Mouse (Mus musculus): ENCODE results near the gene Gm42421. TPM values are rescaled to one million over a fixed set of nuclear protein-coding genes. Genes with fewer than 3 reads are reported as not detected.

Gene Gm42421
- polyA plus RNA-seq, 1 experiment from 2014 or later, result 2.5 TPM

- no peaks in the 10 kb centered on the region for H3K27me3 ChIP-seq
- H3K27ac ChIP-seq (replicated peaks), result no peak overlapping the region
- H3K9me3 ChIP-seq, result no peaks in the 10 kb centered on the region
- no peak for ATAC-seq (ENCODE audit: low read depth)
- H3K4me2 ChIP-seq, result no peak overlapping the region
- H3K36me3 ChIP-seq, result peaks cover 54% of the 10 kb centered on the region
- H3K4me1 ChIP-seq (replicated peaks), result peaks cover under 1% of the 10 kb centered on the region; the same call in 1 of the 2 replicates
- H3K4me3 ChIP-seq, result no peak overlapping the region
- 94% methylated on average over 9 of the region's 9 CpGs for WGBS
- H3K9ac ChIP-seq, result no peak overlapping the region
Observed at GRCm38 (mm10) chr5:143916221-143916620, 11.8 kb upstream of the Gm42421 start.

- H3K4me1 ChIP-seq (replicated peaks), result no peaks in the 10 kb centered on the region
- ATAC-seq (ENCODE audit: low read depth), result no peak
- H3K36me3 ChIP-seq, result peaks cover 63% of the 10 kb centered on the region
- H3K4me3 ChIP-seq, result no peak overlapping the region
- H3K27me3 ChIP-seq, result no peaks in the 10 kb centered on the region
- 52% methylated on average over 5 of the region's 5 CpGs for WGBS
- H3K9ac ChIP-seq, result no peak overlapping the region
- no peaks in the 10 kb centered on the region for H3K9me3 ChIP-seq
- H3K4me2 ChIP-seq, result no peak overlapping the region
- no peak overlapping the region for H3K27ac ChIP-seq (replicated peaks)
Observed at GRCm38 (mm10) chr5:143917418-143917817, 10.6 kb upstream of the Gm42421 start.

- H3K9me3 ChIP-seq, result no peaks in the 10 kb centered on the region
- peaks cover 70% of the 10 kb centered on the region for H3K36me3 ChIP-seq
- no peak overlapping the region for H3K9ac ChIP-seq
- H3K4me3 ChIP-seq, result no peak overlapping the region
- ATAC-seq (ENCODE audit: low read depth), result no peak
- H3K27me3 ChIP-seq, result no peaks in the 10 kb centered on the region
- 95% methylated on average over 3 of the region's 3 CpGs for WGBS
- no peak overlapping the region for H3K27ac ChIP-seq (replicated peaks)
- no peak overlapping the region for H3K4me2 ChIP-seq
- H3K4me1 ChIP-seq (replicated peaks), result no peaks in the 10 kb centered on the region
Observed at GRCm38 (mm10) chr5:143918120-143918519, 9.9 kb upstream of the Gm42421 start.

- 88% methylated on average over 6 of the region's 6 CpGs for WGBS
- Histone ChIP-seq H3K4me2 (no peak overlapping the region), H3K4me3 (no peak overlapping the region), H3K27ac (replicated peaks) (no peak overlapping the region), H3K4me1 (replicated peaks) (no peaks in the 10 kb centered on the region), H3K36me3 (peaks cover 85% of the 10 kb centered on the region), H3K27me3 (no peaks in the 10 kb centered on the region), H3K9ac (no peak overlapping the region), H3K9me3 (no peaks in the 10 kb centered on the region)
- ATAC-seq (ENCODE audit: low read depth), result no peak
Observed at GRCm38 (mm10) chr5:143924781-143925452, 3.1 kb upstream of the Gm42421 start.

- no peak for ATAC-seq (ENCODE audit: low read depth)
- peaks cover 76% of the 10 kb centered on the region for H3K36me3 ChIP-seq
- H3K9ac ChIP-seq, result no peak overlapping the region
- no peak overlapping the region for H3K4me3 ChIP-seq
- 97% methylated on average over 4 of the region's 4 CpGs for WGBS
- no peaks in the 10 kb centered on the region for H3K9me3 ChIP-seq
- H3K4me2 ChIP-seq, result no peak overlapping the region
- H3K27me3 ChIP-seq, result no peaks in the 10 kb centered on the region
- 0 out of 2 replicates have a peak, but pooled peaks cover 5% of the 10 kb centered on the region for H3K4me1 ChIP-seq (replicated peaks)
- H3K27ac ChIP-seq (replicated peaks), result no peak overlapping the region
Observed at GRCm38 (mm10) chr5:143929291-143929690, 1.3 kb downstream of the Gm42421 start.

DNA sequence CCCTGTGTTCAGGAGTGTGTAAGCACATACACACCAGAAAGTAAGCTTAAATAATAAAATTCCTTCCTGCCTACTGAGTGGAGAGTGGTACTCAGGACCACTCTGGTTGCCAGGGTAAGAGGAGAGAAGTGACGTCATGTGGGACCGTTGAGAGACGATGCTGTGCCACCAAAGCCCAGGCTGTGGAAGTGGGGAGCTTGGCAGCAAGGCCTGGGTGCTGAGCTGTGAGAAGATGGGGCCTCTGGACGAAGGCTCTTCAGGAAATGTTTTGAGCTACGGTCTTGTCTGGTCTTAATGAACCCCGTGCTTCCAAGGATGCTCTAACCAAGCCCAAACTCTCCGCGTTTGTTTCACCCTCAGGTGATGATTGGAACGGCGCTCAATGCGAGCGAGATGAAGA lies 2.7 kb downstream of the Gm42421 start:
- H3K36me3 ChIP-seq, result peaks cover 62% of the 10 kb centered on the region

GRCm38 (mm10) chr5:143931863-143932580 lies 4.0 kb downstream of the Gm42421 start:
- 83% methylated on average over 6 of the region's 6 CpGs for WGBS
- no peak overlapping the region for H3K9ac ChIP-seq
- no peak overlapping the region for H3K27ac ChIP-seq (replicated peaks)
- ATAC-seq (ENCODE audit: low read depth), result no peak
- no peak overlapping the region for H3K4me2 ChIP-seq
- peaks cover 48% of the 10 kb centered on the region for H3K36me3 ChIP-seq
- H3K27me3 ChIP-seq, result no peaks in the 10 kb centered on the region
- H3K9me3 ChIP-seq, result no peaks in the 10 kb centered on the region
- 0 out of 2 replicates have a peak, but pooled peaks cover 5% of the 10 kb centered on the region for H3K4me1 ChIP-seq (replicated peaks)
- no peak overlapping the region for H3K4me3 ChIP-seq

More for the DNA sequence above, 2.7 kb downstream of the Gm42421 start:
- no peak overlapping the region for H3K4me3 ChIP-seq
- no peaks in the 10 kb centered on the region for H3K27me3 ChIP-seq
- H3K27ac ChIP-seq (replicated peaks), result no peak overlapping the region
- no peak for ATAC-seq (ENCODE audit: low read depth)
- no peak overlapping the region for H3K9ac ChIP-seq
- no peaks in the 10 kb centered on the region for H3K9me3 ChIP-seq
- no peak overlapping the region for H3K4me2 ChIP-seq
- H3K4me1 ChIP-seq (replicated peaks), result 0 out of 2 replicates have a peak, but pooled peaks cover 5% of the 10 kb centered on the region
- whole genome bisulfite sequencing, result 92% methylated on average over 12 of the region's 12 CpGs

- H3K9me3 ChIP-seq, result no peaks in the 10 kb centered on the region
- H3K9ac ChIP-seq, result no peak within 1 kb of the TSS
- H3K27me3 ChIP-seq, result no peaks in the 10 kb centered on the region
- H3K36me3 ChIP-seq, result peaks cover 48% of the 10 kb centered on the region
- no peak within 1 kb of the TSS for H3K4me3 ChIP-seq
- 13% methylated on average over 8 of the region's 8 CpGs for WGBS
- 0 out of 2 replicates have a peak within 1 kb of the TSS, but pooled peaks have one; percentile 19 for H3K4me2 ChIP-seq
- ATAC-seq (ENCODE audit: low read depth), result no peak
- no peak within 1 kb of the TSS for H3K27ac ChIP-seq (replicated peaks)
- 0 out of 2 replicates have a peak, but pooled peaks cover 5% of the 10 kb centered on the region for H3K4me1 ChIP-seq (replicated peaks)
Observed at GRCm38 (mm10) chr5:143932831-143933230, 4.9 kb downstream of the Gm42421 start, which contains the start of gene Rsph10b. Gene Rsph10b, plus strand, starts transcription at chr5:143933035.

DNA sequence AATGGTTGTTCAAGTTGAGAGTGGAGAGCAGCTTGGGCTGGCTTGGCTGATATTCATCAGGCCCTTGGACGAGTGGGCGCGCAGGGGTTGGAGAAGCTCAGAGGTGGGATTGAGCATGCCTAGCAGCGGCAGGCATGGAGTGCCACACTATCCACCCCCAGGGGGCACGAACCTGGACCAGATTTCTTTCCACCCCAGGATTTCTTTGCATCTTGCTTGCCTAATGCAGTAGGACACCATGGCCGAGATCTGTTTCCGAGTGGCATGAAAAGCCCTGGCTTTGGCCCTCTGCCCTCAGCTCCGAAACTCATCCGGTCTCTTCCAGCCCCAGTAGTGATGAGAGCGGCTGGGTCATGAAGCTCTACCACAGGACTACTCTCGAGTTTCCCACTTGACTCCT lies 5.4 kb downstream of the Gm42421 start:
- peaks cover 42% of the 10 kb centered on the region for H3K36me3 ChIP-seq
- no peak for ATAC-seq (ENCODE audit: low read depth)
- 0 out of 2 replicates have a peak overlapping the region, but pooled peaks have one; percentile 19 for H3K4me2 ChIP-seq
- 90% methylated on average over 11 of the region's 11 CpGs for WGBS
- no peak overlapping the region for H3K27ac ChIP-seq (replicated peaks)
- H3K27me3 ChIP-seq, result no peaks in the 10 kb centered on the region
- no peak overlapping the region for H3K4me3 ChIP-seq
- H3K9me3 ChIP-seq, result no peaks in the 10 kb centered on the region
- 0 out of 2 replicates have a peak, but pooled peaks cover 5% of the 10 kb centered on the region for H3K4me1 ChIP-seq (replicated peaks)
- no peak overlapping the region for H3K9ac ChIP-seq

- no peak overlapping the region for H3K4me2 ChIP-seq
- H3K4me3 ChIP-seq, result no peak overlapping the region
- no peak overlapping the region for H3K9ac ChIP-seq
- H3K36me3 ChIP-seq, result peaks cover 38% of the 10 kb centered on the region
- ATAC-seq (ENCODE audit: low read depth), result no peak
- H3K4me1 ChIP-seq (replicated peaks), result 0 out of 2 replicates have a peak, but pooled peaks cover 5% of the 10 kb centered on the region
- 83% methylated on average over 1 of the region's 1 CpGs for WGBS
- H3K27ac ChIP-seq (replicated peaks), result no peak overlapping the region
- no peaks in the 10 kb centered on the region for H3K9me3 ChIP-seq
- H3K27me3 ChIP-seq, result no peaks in the 10 kb centered on the region
Observed at GRCm38 (mm10) chr5:143933875-143934274, 5.9 kb downstream of the Gm42421 start.

GRCm38 (mm10) chr5:143936156-143936555 lies 8.2 kb downstream of the Gm42421 start:
- no peak for ATAC-seq (ENCODE audit: low read depth)
- peaks cover 17% of the 10 kb centered on the region for H3K36me3 ChIP-seq
- H3K27ac ChIP-seq (replicated peaks), result no peak overlapping the region
- 0 out of 2 replicates have a peak, but pooled peaks cover 5% of the 10 kb centered on the region for H3K4me1 ChIP-seq (replicated peaks)
- no peak overlapping the region for H3K4me3 ChIP-seq
- 85% methylated on average over 9 of the region's 9 CpGs for WGBS
- H3K4me2 ChIP-seq, result no peak overlapping the region
- H3K9ac ChIP-seq, result no peak overlapping the region
- H3K27me3 ChIP-seq, result no peaks in the 10 kb centered on the region
- H3K9me3 ChIP-seq, result no peaks in the 10 kb centered on the region

- H3K4me1 ChIP-seq (replicated peaks), result no peaks in the 10 kb centered on the region
- no peak overlapping the region for H3K27ac ChIP-seq (replicated peaks)
- peaks cover 6% of the 10 kb centered on the region; the same call in 1 of the 2 replicates for H3K9me3 ChIP-seq
- no peaks in the 10 kb centered on the region for H3K36me3 ChIP-seq
- no peak overlapping the region for H3K4me3 ChIP-seq
- H3K27me3 ChIP-seq, result no peaks in the 10 kb centered on the region
- WGBS, result 21% methylated on average over 10 of the region's 10 CpGs
- no peak overlapping the region for H3K4me2 ChIP-seq
- no peak for ATAC-seq (ENCODE audit: low read depth)
- H3K9ac ChIP-seq, result no peak overlapping the region
Observed at GRCm38 (mm10) chr5:143941588-143941987, 13.6 kb downstream of the Gm42421 start.

Measured in neural tube, embryonic 13.5 days (tissue).